Mouse (Mus musculus): ENCODE measurements around the gene Ubxn1.
"Not testable (repeated sequence)": the region's sequence is repeated elsewhere in the genome, so short reads cannot be mapped to it uniquely, and the experiment has no call there.

Gene Ubxn1

GRCm38 (mm10) chr19:8871267-8872186, at the start of gene Ubxn1:
Gene Ubxn1, plus strand, starts transcription at chr19:8871496.
- peak; percentile 98 for DNase-seq (ENCODE audit: low spot score in 2 of 2)

GRCm38 (mm10) chr19:8822696-8823095, 48.6 kb upstream of the Ubxn1 start:
- no peak for DNase-seq (ENCODE audit: low spot score in 2 of 2)

DNA sequence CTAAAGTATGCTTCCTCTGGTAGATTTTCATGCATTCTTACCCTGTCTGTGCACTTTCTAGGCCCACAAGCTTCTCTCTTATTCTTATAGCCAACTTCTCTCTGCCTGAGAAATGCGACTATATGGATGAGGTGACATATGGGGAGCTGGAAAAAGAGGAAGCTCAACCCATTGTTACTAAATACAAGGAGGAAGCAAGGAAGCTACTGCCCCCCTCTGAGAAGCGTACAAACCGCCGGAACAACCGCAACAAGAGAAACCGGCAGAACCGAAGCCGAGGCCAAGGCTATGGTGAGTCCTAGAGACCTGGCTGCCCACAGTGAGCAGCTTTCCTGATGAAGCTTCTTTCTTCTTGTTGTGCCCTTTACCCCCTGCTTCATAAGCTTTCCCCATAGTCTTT, 41.6 kb upstream of the Ubxn1 start, which contains the start of gene AC129217.1:
Gene AC129217.1, plus strand, starts transcription at position 114 of the 400 bp plus-strand sequence.
- DNase-seq (ENCODE audit: low spot score in 2 of 2), result no peak

- no peak for DNase-seq (ENCODE audit: low spot score in 2 of 2)
Measured at GRCm38 (mm10) chr19:8830664-8831063, 40.6 kb upstream of the Ubxn1 start.

- DNase-seq (ENCODE audit: low spot score in 2 of 2), result no peak
Measured at GRCm38 (mm10) chr19:8831262-8831661, 40.0 kb upstream of the Ubxn1 start.

DNA sequence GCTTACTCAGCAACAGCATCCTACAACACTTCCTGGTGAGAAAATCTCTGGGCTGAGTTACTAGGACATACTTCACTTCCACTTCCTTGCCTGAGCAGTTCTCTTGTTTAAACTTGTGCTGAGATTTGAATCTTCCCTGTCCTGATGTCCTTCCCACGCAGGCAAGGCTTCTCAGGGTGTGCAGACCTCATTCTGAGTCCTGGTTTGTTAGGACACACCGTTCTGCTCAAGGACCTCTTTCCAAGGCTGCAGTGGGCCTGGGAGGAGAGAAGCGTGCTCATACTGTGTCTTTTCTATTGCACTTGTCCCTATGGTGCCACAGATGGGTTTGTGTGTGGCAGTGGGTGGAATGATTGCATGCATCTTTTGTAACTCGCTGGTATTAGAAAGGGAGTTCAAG, 38.3 kb upstream of the Ubxn1 start:
- DNase-seq (ENCODE audit: low spot score in 2 of 2), result no peak

GRCm38 (mm10) chr19:8836327-8836726, 35.0 kb upstream of the Ubxn1 start:
- not testable (repeated sequence) for DNase-seq (ENCODE audit: low spot score in 2 of 2)

DNA sequence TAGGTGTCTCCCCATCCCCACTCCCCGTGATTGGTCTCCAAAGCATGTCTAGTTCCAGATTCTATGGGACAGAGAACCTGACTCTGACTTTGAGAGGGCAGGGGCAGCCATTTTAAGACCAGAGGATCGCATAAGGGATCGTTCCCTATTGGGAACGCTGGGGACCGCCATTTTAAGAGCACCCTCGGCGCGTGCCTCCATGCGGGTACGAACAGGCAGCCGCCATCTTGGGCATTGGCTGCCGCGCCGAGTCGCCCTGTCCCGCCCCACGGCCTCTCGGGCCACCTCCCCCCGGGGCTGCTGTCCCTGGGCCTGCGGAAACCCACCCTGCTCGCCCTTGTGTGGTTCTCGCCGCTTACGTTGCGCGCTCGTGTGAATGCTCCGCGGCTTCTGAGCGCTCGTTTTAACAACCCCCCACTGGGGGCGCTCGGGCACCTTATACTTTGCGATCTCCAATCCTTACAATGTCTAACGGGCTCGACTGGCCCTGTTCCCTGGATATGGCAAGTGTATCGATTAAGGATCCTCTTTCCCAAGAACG, 34.0 kb upstream of the Ubxn1 start, which contains the start of gene Bscl2:
Gene Bscl2, plus strand, starts transcription at position 217 of the 541 bp plus-strand sequence.
- peak; percentile 56 to 82 for DNase-seq (ENCODE audit: low spot score in 2 of 2)

- no peak for DNase-seq (ENCODE audit: low spot score in 2 of 2)
Measured at GRCm38 (mm10) chr19:8838041-8838730, 33.1 kb upstream of the Ubxn1 start.

DNA sequence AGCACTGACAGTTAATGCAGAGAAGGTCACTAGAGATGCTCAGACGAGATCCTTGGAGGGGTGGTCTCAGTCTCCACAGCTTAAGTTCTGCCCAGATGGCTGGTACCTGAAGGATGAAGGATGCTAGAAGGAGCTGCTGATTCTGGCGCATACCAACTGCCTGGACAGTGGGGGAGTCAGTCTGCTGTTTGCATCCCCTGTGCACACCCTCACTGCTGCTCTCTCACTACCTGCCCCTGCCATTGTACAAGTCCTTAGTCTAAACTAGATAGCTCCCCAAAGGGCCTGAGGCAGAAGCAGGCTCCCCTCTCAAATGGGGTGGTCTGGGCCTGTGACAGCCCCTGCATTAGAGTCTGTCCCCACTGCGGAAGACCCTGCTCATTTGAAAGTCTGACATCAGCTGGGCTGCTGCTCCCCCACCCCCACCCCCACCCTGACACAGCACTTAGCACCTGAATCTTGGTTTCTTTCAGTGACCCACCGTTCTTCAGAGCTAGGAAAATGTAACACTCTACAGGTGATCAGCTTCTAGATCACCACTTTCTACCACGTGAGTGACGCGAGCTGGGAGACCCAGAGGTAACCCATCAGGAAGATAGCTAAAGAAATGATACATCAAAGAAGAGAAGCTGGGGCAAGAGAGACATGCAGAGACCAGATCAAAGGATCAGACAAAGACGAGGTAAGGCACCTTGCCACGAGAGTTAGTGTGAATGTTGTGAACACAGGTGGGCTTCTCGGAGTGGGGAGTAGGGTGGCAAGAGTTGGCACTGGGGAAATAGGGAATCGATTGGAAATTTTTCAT, 32.0 kb upstream of the Ubxn1 start, which contains the start of gene Gng3:
Gene Gng3, minus strand, starts transcription at position 92 of the 805 bp plus-strand sequence.
- no peak for DNase-seq (ENCODE audit: low spot score in 2 of 2)

DNA sequence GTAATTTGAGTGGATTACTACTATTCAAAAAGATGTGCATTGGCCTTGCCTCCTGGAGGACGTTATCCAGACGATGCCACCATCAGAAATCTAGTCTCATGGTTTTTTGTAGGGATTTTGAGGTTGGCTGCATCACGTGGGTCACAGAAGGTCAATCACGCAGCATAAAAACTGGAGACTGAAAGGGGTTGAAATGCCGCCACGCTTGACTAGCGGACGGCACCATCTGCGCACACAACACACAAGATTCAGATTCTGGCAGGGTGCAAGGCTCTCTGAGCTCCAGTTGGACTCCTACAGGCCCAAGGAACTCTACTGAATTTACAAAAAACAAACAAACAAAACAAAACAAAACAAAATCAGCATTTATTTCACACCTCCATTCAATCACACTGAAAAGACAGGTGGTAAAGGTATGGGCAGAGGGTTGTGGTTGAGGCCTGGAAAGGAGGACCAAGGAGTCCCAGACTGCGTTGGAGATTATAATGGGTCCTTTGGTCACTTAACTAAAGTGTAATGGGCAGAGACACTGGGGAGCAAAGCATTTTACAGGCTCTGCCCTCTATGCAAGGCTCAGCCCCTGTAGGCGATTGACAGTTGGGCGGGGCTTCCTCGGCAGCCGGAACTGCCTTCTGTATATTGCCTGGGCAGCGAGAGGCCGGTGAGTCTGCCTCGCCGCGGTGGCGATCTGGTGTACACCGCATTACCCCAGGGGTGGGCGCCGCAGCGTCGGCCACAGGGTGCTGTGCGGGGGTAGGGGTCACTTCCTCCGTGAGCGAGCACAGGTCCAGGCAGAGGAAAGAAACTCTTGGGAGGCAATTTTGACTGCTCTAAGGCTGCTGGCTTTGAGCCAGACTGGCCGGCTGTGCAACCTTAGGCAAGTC, 31.1 kb upstream of the Ubxn1 start:
- peak; percentile 72 to 74 for DNase-seq (ENCODE audit: low spot score in 2 of 2)

DNA sequence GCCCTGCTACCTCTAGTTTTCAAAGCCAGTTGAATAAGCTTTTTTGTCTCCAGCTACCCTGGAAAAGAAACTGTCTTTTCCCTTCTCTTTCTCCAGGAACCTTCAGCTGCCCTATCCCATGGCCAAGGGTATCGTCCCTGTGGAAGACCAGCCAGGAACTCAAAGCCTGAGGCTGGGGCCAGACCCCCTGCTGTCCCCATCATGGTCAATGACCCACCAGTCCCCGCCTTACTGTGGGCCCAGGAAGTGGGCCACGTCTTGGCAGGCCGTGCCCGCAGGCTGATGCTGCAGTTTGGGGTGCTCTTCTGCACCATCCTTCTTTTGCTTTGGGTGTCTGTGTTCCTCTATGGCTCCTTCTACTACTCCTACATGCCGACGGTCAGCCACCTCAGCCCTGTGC, 30.3 kb upstream of the Ubxn1 start:
- no peak for DNase-seq (ENCODE audit: low spot score in 2 of 2)

GRCm38 (mm10) chr19:8842961-8843360, 28.3 kb upstream of the Ubxn1 start:
- DNase-seq (ENCODE audit: low spot score in 2 of 2), result no peak

DNA sequence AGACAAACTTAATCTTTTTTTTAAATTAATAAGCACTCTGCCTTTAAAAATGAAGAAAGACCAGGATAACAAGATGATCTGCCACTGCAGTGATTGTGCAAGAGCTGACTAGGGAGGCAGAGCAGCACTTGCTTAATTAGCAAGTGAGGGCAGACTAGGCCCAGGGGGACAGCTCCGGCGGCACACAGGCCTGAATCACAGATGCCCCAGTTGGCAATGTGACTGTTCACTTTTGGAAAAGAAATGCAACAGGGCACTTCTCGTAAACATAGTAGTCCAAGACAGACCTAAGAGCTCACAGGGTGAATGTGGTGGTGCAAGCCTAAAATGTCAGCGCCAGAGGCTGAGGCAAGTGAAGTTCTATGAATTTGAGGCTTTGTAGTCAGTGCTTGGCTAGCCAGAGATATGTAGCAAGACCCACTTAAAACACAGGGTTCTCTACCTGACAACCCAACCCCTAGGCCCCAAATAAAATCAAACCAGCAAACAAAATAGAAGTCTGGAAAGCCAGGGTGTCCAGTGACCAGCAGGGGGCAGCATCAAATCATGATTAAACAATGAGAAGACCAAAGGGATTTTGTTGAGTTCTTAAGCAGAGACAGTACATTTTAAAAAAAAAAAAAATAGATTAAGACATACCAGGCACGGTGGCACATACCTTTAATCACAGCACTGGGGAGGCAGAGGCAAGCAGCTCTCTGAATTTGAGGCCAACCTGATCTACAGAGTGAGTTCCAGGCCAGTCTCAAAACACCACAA, 26.7 kb upstream of the Ubxn1 start:
- DNase-seq (ENCODE audit: low spot score in 2 of 2), result peak in 1 of 2 experiments; percentile 59

- no peak for DNase-seq (ENCODE audit: low spot score in 2 of 2)
Measured at GRCm38 (mm10) chr19:8848356-8848755, 22.9 kb upstream of the Ubxn1 start.

DNA sequence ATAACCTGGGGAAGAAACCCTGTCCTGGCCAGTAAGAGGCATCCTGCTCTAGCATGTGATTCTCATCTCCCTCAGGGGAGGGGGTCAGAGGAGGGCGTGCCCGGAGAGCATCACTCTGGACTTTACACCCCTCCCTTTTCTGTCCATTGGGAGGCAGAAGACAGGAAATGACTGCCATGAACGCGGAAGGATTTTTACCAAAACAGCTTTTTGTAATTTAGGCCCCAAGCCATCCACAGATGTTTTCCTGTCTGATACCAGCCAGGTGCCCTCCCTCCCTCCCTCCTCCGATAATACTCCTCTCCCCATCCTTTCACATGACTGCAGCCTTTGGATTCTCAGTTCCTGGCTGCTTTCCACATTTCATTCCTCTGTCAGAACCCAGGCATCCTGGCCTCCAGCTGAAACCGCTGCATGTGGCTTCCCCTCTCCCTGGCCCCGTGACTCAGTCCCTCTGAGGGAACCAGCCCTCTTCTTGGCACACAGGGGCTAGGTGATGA, 20.8 kb upstream of the Ubxn1 start, which contains the start of gene Lrrn4cl:
Gene Lrrn4cl, plus strand, starts transcription at position 367 of the 500 bp plus-strand sequence.
- DNase-seq (ENCODE audit: low spot score in 2 of 2), result peak in 1 of 2 experiments; percentile 58

DNA sequence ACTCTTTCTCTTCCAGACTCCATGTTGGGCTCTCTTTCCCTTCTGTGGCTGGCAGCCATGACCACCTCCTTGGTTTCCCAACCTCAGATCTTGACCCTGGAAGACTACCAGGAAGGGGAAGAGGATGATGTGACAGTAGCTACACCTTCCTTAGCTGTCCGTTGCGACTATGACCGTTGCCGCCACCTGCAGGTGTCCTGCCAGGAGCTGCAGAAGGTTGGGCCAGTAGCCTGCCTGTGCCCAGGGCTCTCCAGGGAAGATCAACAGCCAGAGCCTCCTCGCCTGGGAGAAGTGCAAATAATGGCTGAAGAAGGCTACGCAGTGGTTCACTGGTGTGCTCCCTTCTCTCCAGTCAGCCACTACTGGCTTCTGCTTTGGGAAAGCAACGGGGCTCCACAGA, 19.7 kb upstream of the Ubxn1 start:
- no peak for DNase-seq (ENCODE audit: low spot score in 2 of 2)

- no peak for DNase-seq (ENCODE audit: low spot score in 2 of 2)
Measured at GRCm38 (mm10) chr19:8852236-8852928, 18.9 kb upstream of the Ubxn1 start.

- no peak for DNase-seq (ENCODE audit: low spot score in 2 of 2)
Measured at GRCm38 (mm10) chr19:8853117-8853516, 18.2 kb upstream of the Ubxn1 start.

All from urinary bladder, adult 18-20 months (tissue).